Mouse (Mus musculus) liver, embryonic 12.5 days (tissue): ENCODE results near the gene Zp1. TPM values are rescaled to one million over a fixed set of nuclear protein-coding genes. Genes with fewer than 3 reads are reported as not detected.

Experiments
- ATAC-seq: fragments of 200-750 bp; cut with Nextera tagmentation; 2 replicates; pipeline ENCODE4 v1.8.0; 2017; ENCODE audit warnings: moderate number of reproducible peaks, mild to moderate bottlenecking, moderate library complexity
- H3K27ac ChIP-seq: fragments of 300-500 bp; sonication (generic); 2 replicates; pipeline ENCODE4 v1.5.1; 2016; ENCODE audit warnings: mild to moderate bottlenecking
- H3K27me3 ChIP-seq: fragments of 300-500 bp; sonication (generic); replicated peaks from 2 replicates; pipeline ENCODE4 v1.6.1; 2016; ENCODE audit warnings: mild to moderate bottlenecking, moderate library complexity
- H3K36me3 ChIP-seq: fragments of 300-500 bp; sonication (generic); 2 replicates; pipeline ENCODE4 v1.6.1; 2016; ENCODE audit warnings: mild to moderate bottlenecking, moderate library complexity
- H3K4me1 ChIP-seq: fragments of 300-500 bp; sonication (generic); 2 replicates; pipeline ENCODE4 v1.6.1; 2016
- H3K4me2 ChIP-seq: fragments of 300-500 bp; sonication (generic); 2 replicates; pipeline ENCODE4 v1.6.1; 2016; ENCODE audit warnings: mild to moderate bottlenecking, moderate library complexity
- H3K4me3 ChIP-seq: fragments of 300-500 bp; sonication (generic); 2 replicates; pipeline ENCODE4 v1.5.1; 2016; ENCODE audit warnings: mild to moderate bottlenecking, moderate library complexity
- H3K9ac ChIP-seq: fragments of 300-500 bp; sonication (generic); 2 replicates; pipeline ENCODE4 v1.6.1; 2016; ENCODE audit warnings: mild to moderate bottlenecking, moderate library complexity
- H3K9me3 ChIP-seq: fragments of 300-500 bp; sonication (generic); replicated peaks from 2 replicates; pipeline ENCODE4 v1.6.1; 2016; ENCODE audit warnings: mild to moderate bottlenecking, moderate library complexity
- WGBS: fragments of 180-500 bp; shearing (Covaris S2); methylation state at CpG from one replicate; pipeline ENCODE4 v1.1.7; 2016; ENCODE audit not compliant: insufficient replicate concordance; 5-methylcytosine and 5-hydroxymethylcytosine counted together
- polyA plus RNA-seq: library from polyadenylated mRNA; unstranded; fragments of >200 nt; fragmentation: Nextera tagmentation; extraction: Ambion mirVana; gene quantifications from 2 replicates; pipeline ENCODE4 v1.2.1, GENCODE M21; 2016

Gene Zp1
- polyA plus RNA-seq, 1 experiment from 2014 or later = not detected

- no peak for ATAC-seq
- no peak overlapping the region for H3K27ac ChIP-seq
- WGBS = 61% methylated on average over 7 of the region's 7 CpGs
Observed at GRCm38 (mm10) chr19:10896849-10897248, 23.6 kb downstream of the Zp1 start.

DNA sequence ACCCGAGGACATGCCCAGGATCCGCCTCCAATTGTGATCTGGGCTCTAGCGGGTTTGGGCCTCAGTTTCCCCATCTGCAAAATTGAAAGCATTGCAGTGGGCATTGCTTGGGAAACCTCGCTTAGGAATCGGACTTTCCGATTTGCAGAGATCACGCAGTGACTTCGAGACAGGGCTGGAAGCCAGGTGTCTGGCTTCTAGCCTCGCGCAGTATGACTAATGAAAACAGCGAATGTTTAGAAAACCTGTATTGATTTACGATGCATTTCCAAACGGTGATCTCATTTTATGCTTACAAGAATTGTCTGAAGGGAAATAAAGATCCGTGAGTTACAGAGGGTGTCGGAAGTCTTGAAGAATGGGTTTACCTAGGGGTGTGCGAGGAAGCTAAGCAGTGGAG, 24.7 kb downstream of the Zp1 start:
- ATAC-seq = no peak
- peak overlapping the region; percentile 88 for H3K4me3 ChIP-seq
- no peaks in the 10 kb centered on the region for H3K27me3 ChIP-seq
- peak overlapping the region; percentile 88 for H3K27ac ChIP-seq
- peaks cover 27% of the 10 kb centered on the region for H3K4me1 ChIP-seq
- no peaks in the 10 kb centered on the region for H3K9me3 ChIP-seq
- peak overlapping the region; percentile 85 for H3K9ac ChIP-seq
- peaks cover 35% of the 10 kb centered on the region for H3K36me3 ChIP-seq
- peak overlapping the region; percentile 93 for H3K4me2 ChIP-seq
- WGBS = 1% methylated on average over 16 of the region's 16 CpGs

More at GRCm38 (mm10) chr19:10896849-10897248, 23.6 kb downstream of the Zp1 start:
- Histone ChIP-seq H3K4me3 (peak overlapping the region; percentile 88), H3K4me1 (peaks cover 27% of the 10 kb centered on the region), H3K4me2 (peak overlapping the region; percentile 93), H3K27me3 (no peaks in the 10 kb centered on the region), H3K9ac (peak overlapping the region; percentile 85), H3K36me3 (peaks cover 46% of the 10 kb centered on the region), H3K9me3 (no peaks in the 10 kb centered on the region)

GRCm38 (mm10) chr19:10895016-10895528, 25.4 kb downstream of the Zp1 start, which contains the start of gene Prpf19:
Prpf19 (plus strand) TSS chr19:10895231.
- peak; percentile 93 for ATAC-seq
- H3K4me2 ChIP-seq = peak within 1 kb of the TSS; percentile 93
- peak within 1 kb of the TSS; percentile 85 for H3K9ac ChIP-seq
- peak within 1 kb of the TSS; percentile 88 for H3K4me3 ChIP-seq
- H3K27me3 ChIP-seq = no peaks in the 10 kb centered on the region
- H3K4me1 ChIP-seq = peaks cover 27% of the 10 kb centered on the region
- no peaks in the 10 kb centered on the region for H3K9me3 ChIP-seq
- peak within 1 kb of the TSS; percentile 88 for H3K27ac ChIP-seq
- peaks cover 29% of the 10 kb centered on the region for H3K36me3 ChIP-seq
- WGBS = under 1% methylated on average over 43 of the region's 43 CpGs

DNA sequence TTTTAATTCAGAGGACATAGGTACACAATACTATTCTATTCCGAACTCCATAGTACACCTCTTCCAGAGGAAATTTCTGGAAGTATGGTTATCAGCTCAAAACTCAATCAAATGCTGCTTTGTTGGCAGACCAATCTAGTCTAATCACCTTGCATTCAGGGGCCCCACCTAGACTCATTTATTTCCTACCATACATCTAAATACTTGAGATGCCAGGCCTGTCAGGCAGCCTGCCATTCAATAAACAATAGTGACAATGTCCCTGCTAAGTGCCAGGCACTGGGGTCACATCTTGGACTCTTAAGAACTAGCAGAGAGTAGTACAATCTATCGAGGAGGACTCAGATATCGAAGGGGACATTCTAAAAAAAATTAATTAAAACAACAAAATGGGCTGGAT, 28.2 kb downstream of the Zp1 start:
- Histone ChIP-seq H3K27me3 (no peaks in the 10 kb centered on the region), H3K9ac (no peak overlapping the region), H3K4me2 (no peak overlapping the region), H3K36me3 (no peaks in the 10 kb centered on the region; the same call in 1 of the 2 replicates), H3K9me3 (no peaks in the 10 kb centered on the region), H3K4me3 (no peak overlapping the region), H3K4me1 (peaks cover 21% of the 10 kb centered on the region), H3K27ac (no peak overlapping the region)
- ATAC-seq = no peak
- 63% methylated on average over 3 of the region's 3 CpGs for WGBS

- Histone ChIP-seq H3K9ac (peak within 1 kb of the TSS; percentile 76), H3K36me3 (no peaks in the 10 kb centered on the region), H3K27ac (peak within 1 kb of the TSS; percentile 78), H3K9me3 (no peaks in the 10 kb centered on the region), H3K4me1 (peaks cover 27% of the 10 kb centered on the region), H3K4me3 (peak within 1 kb of the TSS; percentile 60), H3K27me3 (no peaks in the 10 kb centered on the region), H3K4me2 (peak within 1 kb of the TSS; percentile 94)
- ATAC-seq = peak; percentile 88
- under 1% methylated on average over 49 of the region's 49 CpGs for WGBS
Observed at GRCm38 (mm10) chr19:10881426-10882154, 38.8 kb downstream of the Zp1 start, which contains the start of gene Tmem109. Tmem109 (minus strand) TSS chr19:10882001.

GRCm38 (mm10) chr19:10880975-10881425, 39.4 kb downstream of the Zp1 start:
- Histone ChIP-seq H3K4me3 (peak overlapping the region; percentile 60), H3K27ac (no peak overlapping the region), H3K4me1 (peaks cover 27% of the 10 kb centered on the region), H3K9me3 (no peaks in the 10 kb centered on the region), H3K27me3 (no peaks in the 10 kb centered on the region), H3K36me3 (no peaks in the 10 kb centered on the region), H3K4me2 (peak overlapping the region; percentile 94), H3K9ac (peak overlapping the region; percentile 76)
- 10% methylated on average over 14 of the region's 14 CpGs for whole genome bisulfite sequencing
- peak; percentile 50 for ATAC-seq

GRCm38 (mm10) chr19:10880085-10880974, 40.1 kb downstream of the Zp1 start:
- Histone ChIP-seq H3K4me3 (peak overlapping the region; percentile 60), H3K4me1 (peaks cover 27% of the 10 kb centered on the region), H3K27ac (no peak overlapping the region), H3K9ac (peak overlapping the region; percentile 76), H3K9me3 (no peaks in the 10 kb centered on the region), H3K4me2 (peak overlapping the region; percentile 94), H3K36me3 (no peaks in the 10 kb centered on the region), H3K27me3 (no peaks in the 10 kb centered on the region)
- 31% methylated on average over 6 of the region's 7 CpGs for WGBS
- ATAC-seq = no peak

DNA sequence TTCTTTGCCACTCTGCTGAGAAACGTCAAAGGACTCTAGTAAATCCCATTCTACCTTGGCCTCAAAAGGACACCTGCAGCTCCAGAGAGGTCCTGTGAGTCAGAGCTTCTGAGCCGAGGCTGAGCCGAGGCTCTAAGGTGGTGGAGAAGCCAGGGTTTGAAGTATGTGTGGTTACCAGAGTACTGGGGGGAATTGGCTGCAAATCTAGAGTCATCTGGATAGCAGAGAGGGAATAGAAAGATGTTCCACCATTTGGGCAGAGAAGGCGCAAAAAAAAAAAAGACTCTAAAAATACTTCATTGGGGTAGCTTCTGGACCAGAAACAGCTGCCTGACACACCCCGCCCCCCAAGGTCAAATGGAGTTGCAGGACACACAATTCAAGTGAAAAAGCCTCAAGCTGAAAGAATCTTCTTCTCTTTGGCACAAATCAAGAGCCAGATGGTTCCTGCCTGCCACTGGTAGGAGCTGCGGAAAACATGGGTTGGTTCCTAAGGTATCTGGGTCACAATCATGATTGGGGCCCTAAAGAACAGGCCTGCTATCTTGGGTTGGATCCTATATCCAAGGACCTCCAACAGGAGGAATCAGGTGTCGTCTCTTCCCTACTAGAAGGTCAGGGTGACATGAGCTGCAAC, 42.1 kb downstream of the Zp1 start:
- ATAC-seq = no peak
- Histone ChIP-seq H3K36me3 (peaks cover 11% of the 10 kb centered on the region), H3K9ac (no peak overlapping the region), H3K4me1 (peaks cover 27% of the 10 kb centered on the region), H3K9me3 (no peaks in the 10 kb centered on the region), H3K27ac (no peak overlapping the region), H3K4me2 (no peak overlapping the region), H3K4me3 (no peak overlapping the region), H3K27me3 (no peaks in the 10 kb centered on the region)
- 74% methylated on average over 7 of the region's 7 CpGs for WGBS

GRCm38 (mm10) chr19:10871328-10871961, 49.0 kb downstream of the Zp1 start:
- H3K4me1 ChIP-seq = peaks cover 15% of the 10 kb centered on the region; the same call in 1 of the 2 replicates
- no peaks in the 10 kb centered on the region for H3K9me3 ChIP-seq
- H3K27me3 ChIP-seq = peaks cover 47% of the 10 kb centered on the region
- WGBS = 61% methylated on average over 14 of the region's 14 CpGs
- no peak overlapping the region for H3K4me2 ChIP-seq
- no peak overlapping the region for H3K27ac ChIP-seq
- H3K9ac ChIP-seq = no peak overlapping the region
- no peak overlapping the region for H3K4me3 ChIP-seq
- ATAC-seq = no peak
- H3K36me3 ChIP-seq = peaks cover 38% of the 10 kb centered on the region

DNA sequence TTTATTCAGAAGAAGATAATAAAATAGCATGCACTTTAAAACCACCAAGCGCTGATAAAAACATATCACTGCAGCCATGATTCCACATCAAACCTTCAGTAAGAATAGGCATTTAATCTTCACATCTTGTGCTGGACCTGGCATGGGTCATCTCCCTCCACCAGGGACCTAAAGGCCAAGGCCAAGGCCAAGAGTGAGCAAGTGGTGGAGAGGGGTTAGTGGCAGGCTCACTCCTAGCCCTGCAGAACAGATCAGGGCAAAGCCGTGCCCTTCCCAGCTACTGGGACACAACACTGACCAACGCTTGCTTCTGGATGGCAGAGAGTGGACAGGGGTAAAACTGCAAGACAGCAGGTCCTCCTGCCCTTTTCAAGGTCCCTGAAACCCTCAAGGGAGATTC, 49.8 kb downstream of the Zp1 start:
- Histone ChIP-seq H3K27ac (no peak overlapping the region), H3K27me3 (peaks cover 47% of the 10 kb centered on the region), H3K36me3 (peaks cover 43% of the 10 kb centered on the region)

More for the DNA sequence above, 49.8 kb downstream of the Zp1 start:
- no peak for ATAC-seq
- whole genome bisulfite sequencing = 71% methylated on average over 3 of the region's 3 CpGs
- no peak overlapping the region for H3K4me2 ChIP-seq
- no peak overlapping the region for H3K4me3 ChIP-seq
- peaks cover 15% of the 10 kb centered on the region; the same call in 1 of the 2 replicates for H3K4me1 ChIP-seq
- no peaks in the 10 kb centered on the region for H3K9me3 ChIP-seq
- H3K9ac ChIP-seq = no peak overlapping the region
